35 mouse cellular contexts compared by ENCODE assay signal in genomic region chr2:74620368-74620767, GRCm38 (mm10). TPM values are rescaled to one million over a fixed set of nuclear protein-coding genes. Genes with fewer than 3 reads are reported as not detected.
A peak's percentile ranks its signal among the peaks of the same experiment; 100 is the strongest.
DNase-seq lines count a peak whose midpoint lies in the region; ATAC-seq and TF ChIP-seq lines count a peak whose summit lies in the region.
"Had no signal": no experiment of that assay in that cellular context is flagged by ENCODE, and none has a peak within 500 bp of the region (broad histone marks: within the 10 kb centered on the region; RNA-seq: fewer than 3 reads in every experiment).

No protein-coding gene starts in this region.

- H3K4me2 ChIP-seq in embryonic facial prominence, embryonic 14.5 days (ENCODE audit: low read depth, low read length), result peak overlapping the region; percentile 1; the same call in 1 of the 2 replicates
- H3K4me2 ChIP-seq in limb, embryonic 11.5 days (ENCODE audit: low read depth, severe bottlenecking), result 0 out of 2 replicates have a peak overlapping the region, but pooled peaks have one; percentile 15
- peak overlapping the region; percentile 47 for H3K4me2 ChIP-seq in limb, embryonic 14.5 days (replicated peaks; ENCODE audit: low read depth, low read length, severe bottlenecking)
- H3K4me2 ChIP-seq: embryonic facial prominence, embryonic 15.5 days; forebrain, embryonic 15.5 days; hindbrain, embryonic 12.5 days; hindbrain, embryonic 15.5 days; intestine, embryonic 15.5 days had no signal

- no peak overlapping the region for H3K9ac ChIP-seq in embryonic facial prominence, embryonic 14.5 days (ENCODE audit: low read depth, low read length)
- H3K9ac ChIP-seq in limb, embryonic 11.5 days (ENCODE audit: low read length), result peak overlapping the region; percentile 8; the same call in 1 of the 2 replicates
- peak overlapping the region; percentile 6; the same call in 1 of the 2 replicates for H3K9ac ChIP-seq in limb, embryonic 14.5 days (ENCODE audit: low read depth, low read length, severe bottlenecking)
- H3K9ac ChIP-seq: embryonic facial prominence, embryonic 15.5 days; forebrain, embryonic 15.5 days; hindbrain, embryonic 12.5 days; hindbrain, embryonic 15.5 days; intestine, embryonic 15.5 days had no signal

- no peaks in the 10 kb centered on the region for H3K27me3 ChIP-seq in embryonic facial prominence, embryonic 14.5 days (replicated peaks; ENCODE audit: control insufficient read depth, insufficient read depth, low read length)
- no peaks in the 10 kb centered on the region for H3K27me3 ChIP-seq in limb, embryonic 11.5 days (ENCODE audit: control insufficient read depth, insufficient read depth, low read length)
- H3K27me3 ChIP-seq in limb, embryonic 14.5 days (ENCODE audit: control insufficient read depth, insufficient read depth, low read length), result no peaks in the 10 kb centered on the region
- H3K27me3 ChIP-seq: embryonic facial prominence, embryonic 15.5 days; forebrain, embryonic 15.5 days; hindbrain, embryonic 12.5 days; hindbrain, embryonic 15.5 days had no signal

- peak; percentile 17 for DNase-seq in heart, adult 11 months
- no peak for DNase-seq in heart, adult 8-10 months (ENCODE audit: low spot score)
- peak; percentile 20 for DNase-seq in embryonic facial prominence, embryonic 14.5 days (ENCODE audit: low spot score)
- peak; percentile 29 for DNase-seq in limb, embryonic 11.5 days (ENCODE audit: low spot score)
- DNase-seq in limb, embryonic 14.5 days (ENCODE audit: low spot score), result peak; percentile 50
- no peak for DNase-seq in layer of hippocampus, postnatal 36 days
- no peak for DNase-seq in lung, postnatal 10 days
- DNase-seq: adrenal gland, adult 8-10 months; adrenal gland, postnatal 25 days; cerebellum, adult 11-12 months; cerebellum, adult 8-10 months; cerebellum, postnatal 10 days; cerebellum, postnatal 36 days; gastrocnemius, adult 2 months; gastrocnemius, postnatal 14 days; heart, adult 18-20 months had no signal

- no peak for TF ChIP-seq POLR2A in limb, embryonic 14.5 days (IDR thresholded peaks at IDR 0.05; ENCODE audit: borderline replicate concordance, extremely low read depth, insufficient read depth, insufficient read length)

- H3K4me1 ChIP-seq in embryonic facial prominence, embryonic 14.5 days (ENCODE audit: control insufficient read depth, insufficient read depth, low read length), result peaks cover 4% of the 10 kb centered on the region
- no peaks in the 10 kb centered on the region for H3K4me1 ChIP-seq in limb, embryonic 11.5 days (ENCODE audit: control insufficient read depth, insufficient read depth, low read length)
- H3K4me1 ChIP-seq in limb, embryonic 14.5 days (ENCODE audit: control insufficient read depth, insufficient read depth, low read length), result peaks cover 10% of the 10 kb centered on the region; the same call in 1 of the 2 replicates
- H3K4me1 ChIP-seq: embryonic facial prominence, embryonic 15.5 days; forebrain, embryonic 15.5 days; heart, embryonic 10.5 days; hindbrain, embryonic 12.5 days; intestine, embryonic 15.5 days had no signal

- H3K4me3 ChIP-seq in embryonic facial prominence, embryonic 14.5 days (ENCODE audit: low read depth, low read length), result no peak overlapping the region
- H3K4me3 ChIP-seq in limb, embryonic 11.5 days (ENCODE audit: low read depth, low read length), result no peak overlapping the region
- peak overlapping the region; percentile 22 for H3K4me3 ChIP-seq in limb, embryonic 14.5 days (replicated peaks; ENCODE audit: low read length)
- H3K4me3 ChIP-seq: embryonic facial prominence, embryonic 15.5 days; forebrain, embryonic 15.5 days; gastrocnemius, adult 2 months; heart, embryonic 10.5 days; hindbrain, embryonic 12.5 days; hindbrain, embryonic 15.5 days; intestine, embryonic 15.5 days had no signal

- no peak for ATAC-seq in embryonic facial prominence, embryonic 14.5 days (ENCODE audit: low read depth)
- ATAC-seq in limb, embryonic 11.5 days (ENCODE audit: insufficient number of reproducible peaks, low FRiP score, low TSS enrichment, low read depth), result no peak
- peak; percentile 24; the same call in 1 of the 2 replicates for ATAC-seq in limb, embryonic 14.5 days (ENCODE audit: low FRiP score, low read depth)
- ATAC-seq in frontal cortex, adult (ENCODE audit: low TSS enrichment), result no peak
- ATAC-seq: activated CD4-positive, CD25-positive, alpha-beta regulatory T cell, adult 4 months; CD4-positive, CD25-positive, alpha-beta regulatory T cell, adult 4 months; forebrain, embryonic 15.5 days; intestine, embryonic 15.5 days had no signal

- peak overlapping the region; percentile 8; the same call in 1 of the 2 replicates for H3K27ac ChIP-seq in embryonic facial prominence, embryonic 14.5 days (replicated peaks; ENCODE audit: low read depth, low read length)
- peak overlapping the region; percentile 53 for H3K27ac ChIP-seq in limb, embryonic 11.5 days (replicated peaks; ENCODE audit: low read depth, low read length)
- peak overlapping the region; percentile 87 for H3K27ac ChIP-seq in limb, embryonic 14.5 days (replicated peaks; ENCODE audit: low read depth, low read length)
- H3K27ac ChIP-seq: embryonic facial prominence, embryonic 15.5 days; forebrain, embryonic 15.5 days; gastrocnemius, adult 2 months; heart, embryonic 10.5 days; hindbrain, embryonic 12.5 days; hindbrain, embryonic 15.5 days; intestine, embryonic 15.5 days had no signal

- no peaks in the 10 kb centered on the region for H3K9me3 ChIP-seq in embryonic facial prominence, embryonic 14.5 days (ENCODE audit: control insufficient read depth, low read length)
- H3K9me3 ChIP-seq in limb, embryonic 11.5 days (ENCODE audit: control insufficient read depth, low read length), result no peaks in the 10 kb centered on the region
- H3K9me3 ChIP-seq in limb, embryonic 14.5 days (ENCODE audit: control insufficient read depth, low read length), result no peaks in the 10 kb centered on the region
- H3K9me3 ChIP-seq: embryonic facial prominence, embryonic 15.5 days; forebrain, embryonic 15.5 days; heart, embryonic 10.5 days; hindbrain, embryonic 12.5 days; hindbrain, embryonic 15.5 days; intestine, embryonic 15.5 days had no signal

- no peaks in the 10 kb centered on the region for H3K36me3 ChIP-seq in embryonic facial prominence, embryonic 14.5 days (ENCODE audit: control insufficient read depth, insufficient read depth, low read length)
- no peaks in the 10 kb centered on the region for H3K36me3 ChIP-seq in limb, embryonic 11.5 days (ENCODE audit: control insufficient read depth, insufficient read depth, low read length)
- H3K36me3 ChIP-seq in limb, embryonic 14.5 days (ENCODE audit: control insufficient read depth, insufficient read depth, low read length), result no peaks in the 10 kb centered on the region
- H3K36me3 ChIP-seq: embryonic facial prominence, embryonic 15.5 days; forebrain, embryonic 15.5 days; heart, embryonic 10.5 days; hindbrain, embryonic 12.5 days; hindbrain, embryonic 15.5 days; intestine, embryonic 15.5 days had no signal

- WGBS in embryonic facial prominence, embryonic 14.5 days, result 70% methylated on average over 10 of the region's 10 CpGs
- whole genome bisulfite sequencing in limb, embryonic 11.5 days, result 53% methylated on average over 10 of the region's 10 CpGs
- WGBS in limb, embryonic 14.5 days, result 38% methylated on average over 10 of the region's 10 CpGs

RNA-seq across cellular contexts. Expression of gene Evx2, which starts 39.0 kb away (rescaled TPM):
- total RNA-seq in heart, adult 8-10 months (2022), result not detected
- polyA plus RNA-seq in embryonic facial prominence, embryonic 14.5 days (2014; fragmentation: Nextera tagmentation; extraction: Ambion mirVana), result not detected in 2 replicates
- polyA plus RNA-seq in limb, embryonic 11.5 days (2014; fragmentation: Nextera tagmentation; extraction: Ambion mirVana), result 3.3 and 3.8 TPM in 2 replicates
- polyA plus RNA-seq in limb, embryonic 14.5 days (2012; rRNA removed), result 8.9 and 15.2 TPM in 2 replicates
- 2.3 and 3.4 TPM in 2 replicates for polyA plus RNA-seq in limb, embryonic 14.5 days (2014; fragmentation: Nextera tagmentation; extraction: Ambion mirVana)
- total RNA-seq in layer of hippocampus, postnatal 36 days (2021), result not detected
- total RNA-seq: adrenal gland, adult 8-10 months; adrenal gland, postnatal 25 days; gastrocnemius, adult 2 months; gastrocnemius, postnatal 14 days; heart, adult 18-20 months; heart, postnatal 25 days; hematopoietic stem cell, adult 5-6 weeks; MEL had no signal
- polyA plus RNA-seq: activated CD4-positive, CD25-positive, alpha-beta regulatory T cell, adult 4 months; C2C12; CD4-positive, CD25-positive, alpha-beta regulatory T cell, adult 4 months; cortical plate, adult 2 months; embryonic facial prominence, embryonic 15.5 days; forebrain, embryonic 11.5 days; forebrain, embryonic 15.5 days; heart, embryonic 10.5 days; heart, embryonic 14.5 days; heart, postnatal 0 days had no signal

RNA-seq across cellular contexts. Expression of gene Lnpk, which starts 41.1 kb away (rescaled TPM):
- 10 to 100 TPM; 18.7 to 23.7 (median 22.6) TPM for total RNA-seq in heart, adult 8-10 months (2022)
- polyA plus RNA-seq in embryonic facial prominence, embryonic 14.5 days (2014; fragmentation: Nextera tagmentation; extraction: Ambion mirVana), result 25.5 and 27.8 TPM in 2 replicates
- polyA plus RNA-seq in limb, embryonic 11.5 days (2014; fragmentation: Nextera tagmentation; extraction: Ambion mirVana), result 48.1 and 52.2 TPM in 2 replicates
- polyA plus RNA-seq in limb, embryonic 14.5 days (2012; rRNA removed), result 26.5 and 27.4 TPM in 2 replicates
- 35.3 and 38.4 TPM in 2 replicates for polyA plus RNA-seq in limb, embryonic 14.5 days (2014; fragmentation: Nextera tagmentation; extraction: Ambion mirVana)
- 10 to 100 TPM; 56.3 to 67.8 TPM for total RNA-seq in layer of hippocampus, postnatal 36 days (2021)

RNA-seq across cellular contexts. Expression of gene Hoxd13, which starts 47.7 kb away (rescaled TPM):
- not detected for total RNA-seq in heart, adult 8-10 months (2022)
- polyA plus RNA-seq in embryonic facial prominence, embryonic 14.5 days (2014; fragmentation: Nextera tagmentation; extraction: Ambion mirVana), result not detected in 2 replicates
- 55.3 and 59.8 TPM in 2 replicates for polyA plus RNA-seq in limb, embryonic 11.5 days (2014; fragmentation: Nextera tagmentation; extraction: Ambion mirVana)
- polyA plus RNA-seq in limb, embryonic 14.5 days (2012; rRNA removed), result 109 and 150 TPM in 2 replicates
- polyA plus RNA-seq in limb, embryonic 14.5 days (2014; fragmentation: Nextera tagmentation; extraction: Ambion mirVana), result 54.6 and 70.5 TPM in 2 replicates
- not detected for total RNA-seq in layer of hippocampus, postnatal 36 days (2021)
- total RNA-seq: adrenal gland, adult 8-10 months; adrenal gland, postnatal 25 days; gastrocnemius, adult 2 months; gastrocnemius, postnatal 14 days; gastrocnemius, postnatal 4 days; heart, adult 18-20 months; heart, postnatal 25 days; hematopoietic stem cell, adult 5-6 weeks; MEL had no signal
- polyA plus RNA-seq: activated CD4-positive, CD25-positive, alpha-beta regulatory T cell, adult 4 months; C2C12; CD4-positive, CD25-positive, alpha-beta regulatory T cell, adult 4 months; cortical plate, adult 2 months; embryonic facial prominence, embryonic 15.5 days; forebrain, embryonic 11.5 days; forebrain, embryonic 15.5 days; heart, embryonic 14.5 days; heart, postnatal 0 days; hindbrain, embryonic 12.5 days; hindbrain, embryonic 15.5 days had no signal

RNA-seq across cellular contexts. Expression of gene Hoxd12, which starts 54.4 kb away (rescaled TPM):
- not detected for total RNA-seq in heart, adult 8-10 months (2022)
- not detected in 2 replicates for polyA plus RNA-seq in embryonic facial prominence, embryonic 14.5 days (2014; fragmentation: Nextera tagmentation; extraction: Ambion mirVana)
- polyA plus RNA-seq in limb, embryonic 11.5 days (2014; fragmentation: Nextera tagmentation; extraction: Ambion mirVana), result 80.7 and 82.2 TPM in 2 replicates
- 43.3 and 58.3 TPM in 2 replicates for polyA plus RNA-seq in limb, embryonic 14.5 days (2012; rRNA removed)
- polyA plus RNA-seq in limb, embryonic 14.5 days (2014; fragmentation: Nextera tagmentation; extraction: Ambion mirVana), result 38.4 and 53.0 TPM in 2 replicates
- not detected for total RNA-seq in layer of hippocampus, postnatal 36 days (2021)
- total RNA-seq: adrenal gland, adult 8-10 months; adrenal gland, postnatal 25 days; gastrocnemius, adult 2 months; gastrocnemius, postnatal 14 days; gastrocnemius, postnatal 4 days; heart, adult 18-20 months; heart, postnatal 25 days; hematopoietic stem cell, adult 5-6 weeks; MEL had no signal
- polyA plus RNA-seq: activated CD4-positive, CD25-positive, alpha-beta regulatory T cell, adult 4 months; brain, embryonic 14.5 days; C2C12; CD4-positive, CD25-positive, alpha-beta regulatory T cell, adult 4 months; cortical plate, adult 2 months; embryonic facial prominence, embryonic 15.5 days; forebrain, embryonic 11.5 days; forebrain, embryonic 15.5 days; heart, embryonic 14.5 days; heart, postnatal 0 days; hindbrain, embryonic 12.5 days; hindbrain, embryonic 15.5 days had no signal

RNA-seq across cellular contexts. Expression of gene Hoxd11, which starts 59.0 kb away (rescaled TPM):
- not detected for total RNA-seq in heart, adult 8-10 months (2022)
- polyA plus RNA-seq in embryonic facial prominence, embryonic 14.5 days (2014; fragmentation: Nextera tagmentation; extraction: Ambion mirVana), result not detected in 2 replicates
- 59.6 and 64.4 TPM in 2 replicates for polyA plus RNA-seq in limb, embryonic 11.5 days (2014; fragmentation: Nextera tagmentation; extraction: Ambion mirVana)
- polyA plus RNA-seq in limb, embryonic 14.5 days (2012; rRNA removed), result 40.0 and 60.8 TPM in 2 replicates
- 21.4 and 30.0 TPM in 2 replicates for polyA plus RNA-seq in limb, embryonic 14.5 days (2014; fragmentation: Nextera tagmentation; extraction: Ambion mirVana)
- not detected for total RNA-seq in layer of hippocampus, postnatal 36 days (2021)
- total RNA-seq: adrenal gland, adult 8-10 months; adrenal gland, postnatal 25 days; gastrocnemius, adult 2 months; heart, adult 18-20 months; heart, postnatal 25 days; hematopoietic stem cell, adult 5-6 weeks; MEL had no signal
- polyA plus RNA-seq: activated CD4-positive, CD25-positive, alpha-beta regulatory T cell, adult 4 months; brain, embryonic 14.5 days; C2C12; CD4-positive, CD25-positive, alpha-beta regulatory T cell, adult 4 months; cortical plate, adult 2 months; embryonic facial prominence, embryonic 15.5 days; forebrain, embryonic 11.5 days; forebrain, embryonic 15.5 days; heart, embryonic 14.5 days; heart, postnatal 0 days; hindbrain, embryonic 12.5 days; hindbrain, embryonic 15.5 days had no signal

Comparison
In these comparisons a context has a peak if more than half of its experiments do, and no peak if none do; other contexts are left out.
1. DNase-seq: peak in heart, adult 11 months (single experiment), embryonic facial prominence, embryonic 14.5 days (single experiment), limb, embryonic 11.5 days (single experiment) and limb, embryonic 14.5 days (single experiment); none in heart, adult 8-10 months (single experiment), layer of hippocampus, postnatal 36 days (0 of 2) and lung, postnatal 10 days (single experiment).
2. H3K27ac ChIP-seq: peak in every context shown above with its lines; median percentile 87 in limb, embryonic 14.5 days; 53 in limb, embryonic 11.5 days; 8 in embryonic facial prominence, embryonic 14.5 days.
3. RNA of gene Hoxd13, which starts 47.7 kb away (polyA plus RNA-seq): 54.6 to 150 TPM in limb, embryonic 14.5 days and 55.3 to 59.8 TPM in limb, embryonic 11.5 days; not detected in embryonic facial prominence, embryonic 14.5 days; every median in the first group is over 10 times any median in the second.
4. Peak in every context shown above with its lines, with median percentiles within 50 percentile points of each other: H3K4me2 ChIP-seq.